Mouse (Mus musculus): ENCODE measurements around the gene Grik1. TPM values are rescaled to one million over a fixed set of nuclear protein-coding genes. Genes with fewer than 3 reads are reported as not detected.

Gene Grik1
- polyA plus RNA-seq, 1 experiment from 2014 or later, result 0.49 TPM

DNA sequence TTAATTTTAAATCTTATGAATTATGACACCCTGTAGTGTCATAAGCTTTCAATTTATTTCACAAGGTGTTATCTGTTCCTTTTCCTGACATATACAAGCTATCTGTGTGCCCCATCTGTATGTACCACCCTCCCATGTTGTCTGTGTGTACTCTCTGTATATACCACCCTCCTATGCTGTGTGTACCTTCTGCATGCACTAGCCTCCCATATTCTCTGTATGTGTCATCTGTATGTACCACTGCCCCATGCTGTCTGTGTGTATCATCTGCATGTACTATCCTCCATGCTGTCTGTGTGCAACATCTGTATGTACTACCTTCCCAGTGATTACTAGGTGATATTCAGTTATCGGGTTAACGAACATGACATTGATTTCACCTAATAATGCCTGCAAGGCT is 148.5 kb downstream of the Grik1 start:
- Histone ChIP-seq H3K9me3 (no peaks in the 10 kb centered on the region), H3K27me3 (replicated peaks) (no peaks in the 10 kb centered on the region), H3K4me1 (no peaks in the 10 kb centered on the region), H3K36me3 (no peaks in the 10 kb centered on the region), H3K27ac (replicated peaks) (no peak overlapping the region), H3K4me3 (no peak overlapping the region), H3K4me2 (no peak overlapping the region), H3K9ac (no peak overlapping the region)
- WGBS, result 77% methylated on average over 2 of the region's 2 CpGs
- ATAC-seq (ENCODE audit: extremely low read depth, insufficient number of reproducible peaks, low FRiP score, low TSS enrichment), result no peak

DNA sequence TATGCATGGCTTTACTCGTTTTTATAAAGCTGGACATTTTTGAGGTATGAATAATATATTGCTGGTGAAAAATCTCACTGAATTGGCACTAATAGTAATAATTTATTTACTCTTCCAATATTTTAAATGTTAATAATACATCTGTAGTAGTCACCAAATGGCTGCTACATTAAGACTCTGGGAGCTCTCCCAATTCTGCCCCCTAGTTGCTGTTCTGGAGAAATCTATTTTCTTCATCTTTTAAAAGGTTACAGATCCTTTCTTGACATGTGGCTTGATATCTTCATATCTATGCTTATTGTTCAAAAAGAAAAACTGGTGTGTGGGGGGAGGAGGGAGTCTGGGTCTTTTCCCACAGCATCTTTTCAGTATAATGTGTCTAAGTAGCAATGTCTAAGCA is 151.2 kb downstream of the Grik1 start:
- Histone ChIP-seq H3K36me3 (no peaks in the 10 kb centered on the region), H3K4me2 (no peak overlapping the region), H3K9me3 (no peaks in the 10 kb centered on the region), H3K4me3 (no peak overlapping the region), H3K4me1 (no peaks in the 10 kb centered on the region), H3K27ac (replicated peaks) (no peak overlapping the region), H3K27me3 (replicated peaks) (no peaks in the 10 kb centered on the region), H3K9ac (no peak overlapping the region)
- WGBS, result 56% methylated on average over 1 of the region's 1 CpGs
- ATAC-seq (ENCODE audit: extremely low read depth, insufficient number of reproducible peaks, low FRiP score, low TSS enrichment), result no peak

DNA sequence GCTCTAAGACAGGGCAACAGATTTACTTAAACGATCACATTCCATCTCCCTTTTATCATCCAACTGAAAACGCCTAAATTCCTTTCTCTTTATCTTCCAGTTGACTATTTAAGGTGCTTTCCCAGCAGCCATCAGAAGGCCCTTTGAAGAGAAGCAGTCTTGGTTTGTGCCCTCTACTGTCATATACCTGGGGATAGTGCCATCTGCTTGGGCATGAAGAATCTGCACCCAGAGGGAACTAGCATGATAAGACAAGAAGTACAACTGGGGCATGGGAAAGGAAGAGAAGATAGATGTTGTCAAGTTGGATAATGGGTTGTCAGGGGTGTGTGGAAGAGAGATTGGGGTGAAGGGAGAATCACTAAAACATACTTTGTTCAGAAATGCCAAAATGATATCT is 157.1 kb downstream of the Grik1 start:
- no peak for ATAC-seq (ENCODE audit: extremely low read depth, insufficient number of reproducible peaks, low FRiP score, low TSS enrichment)
- no peak overlapping the region for H3K27ac ChIP-seq (replicated peaks)

DNA sequence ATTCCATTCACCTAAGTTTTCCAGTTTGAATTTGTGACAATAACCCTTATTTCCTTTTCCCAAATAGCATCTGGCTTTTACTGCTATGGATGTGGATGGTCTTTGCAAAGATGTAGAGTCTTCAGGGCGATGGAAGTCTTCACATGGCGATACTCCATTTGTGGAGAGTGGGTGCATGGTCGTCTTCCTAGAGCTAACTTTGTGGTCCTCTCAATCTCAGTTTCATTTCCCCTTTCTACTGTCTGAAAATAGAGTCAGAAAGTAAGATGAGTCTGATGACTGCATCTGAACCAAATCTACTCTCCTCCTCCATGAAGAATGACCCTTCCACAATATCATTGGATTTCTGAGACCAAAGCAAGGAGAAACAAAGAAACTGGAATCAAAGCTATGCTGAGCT is 159.0 kb downstream of the Grik1 start:
- Histone ChIP-seq H3K4me1 (no peaks in the 10 kb centered on the region), H3K4me3 (no peak overlapping the region), H3K36me3 (no peaks in the 10 kb centered on the region), H3K9ac (no peak overlapping the region), H3K4me2 (no peak overlapping the region), H3K9me3 (no peaks in the 10 kb centered on the region), H3K27me3 (replicated peaks) (no peaks in the 10 kb centered on the region), H3K27ac (replicated peaks) (no peak overlapping the region)
- WGBS, result 65% methylated on average over 3 of the region's 3 CpGs
- no peak for ATAC-seq (ENCODE audit: extremely low read depth, insufficient number of reproducible peaks, low FRiP score, low TSS enrichment)

More for the DNA sequence above, 157.1 kb downstream of the Grik1 start:
- Histone ChIP-seq H3K27me3 (replicated peaks) (no peaks in the 10 kb centered on the region), H3K36me3 (no peaks in the 10 kb centered on the region), H3K4me1 (no peaks in the 10 kb centered on the region), H3K4me3 (no peak overlapping the region), H3K4me2 (no peak overlapping the region), H3K9me3 (no peaks in the 10 kb centered on the region), H3K9ac (no peak overlapping the region)
- 48% methylated on average over 2 of the region's 2 CpGs for WGBS

DNA sequence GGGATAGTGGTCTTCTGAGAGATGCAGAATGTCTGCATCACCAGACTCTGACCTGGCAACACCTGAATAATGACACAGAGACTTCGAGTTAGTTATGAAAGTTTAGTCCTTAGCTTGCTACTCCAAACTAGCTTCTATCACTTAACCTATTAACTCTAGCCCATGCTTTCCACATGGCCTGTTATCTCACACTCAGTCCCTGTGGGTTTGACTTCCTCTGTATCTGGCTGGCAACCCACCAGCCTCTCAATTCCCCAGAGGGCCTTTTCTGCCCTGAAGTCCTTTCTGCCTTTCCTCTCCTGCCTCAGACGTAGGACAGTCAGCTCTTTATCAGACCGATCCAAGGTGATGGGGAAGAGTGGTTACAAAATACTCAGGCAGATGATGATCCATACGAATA is 165.0 kb downstream of the Grik1 start:
- Histone ChIP-seq H3K27ac (replicated peaks) (no peak overlapping the region), H3K4me3 (no peak overlapping the region), H3K9ac (no peak overlapping the region), H3K9me3 (peaks cover 4% of the 10 kb centered on the region; the same call in 1 of the 2 replicates), H3K4me2 (no peak overlapping the region), H3K36me3 (no peaks in the 10 kb centered on the region), H3K4me1 (no peaks in the 10 kb centered on the region), H3K27me3 (replicated peaks) (no peaks in the 10 kb centered on the region)
- 61% methylated on average over 4 of the region's 4 CpGs for WGBS
- ATAC-seq (ENCODE audit: extremely low read depth, insufficient number of reproducible peaks, low FRiP score, low TSS enrichment), result no peak

DNA sequence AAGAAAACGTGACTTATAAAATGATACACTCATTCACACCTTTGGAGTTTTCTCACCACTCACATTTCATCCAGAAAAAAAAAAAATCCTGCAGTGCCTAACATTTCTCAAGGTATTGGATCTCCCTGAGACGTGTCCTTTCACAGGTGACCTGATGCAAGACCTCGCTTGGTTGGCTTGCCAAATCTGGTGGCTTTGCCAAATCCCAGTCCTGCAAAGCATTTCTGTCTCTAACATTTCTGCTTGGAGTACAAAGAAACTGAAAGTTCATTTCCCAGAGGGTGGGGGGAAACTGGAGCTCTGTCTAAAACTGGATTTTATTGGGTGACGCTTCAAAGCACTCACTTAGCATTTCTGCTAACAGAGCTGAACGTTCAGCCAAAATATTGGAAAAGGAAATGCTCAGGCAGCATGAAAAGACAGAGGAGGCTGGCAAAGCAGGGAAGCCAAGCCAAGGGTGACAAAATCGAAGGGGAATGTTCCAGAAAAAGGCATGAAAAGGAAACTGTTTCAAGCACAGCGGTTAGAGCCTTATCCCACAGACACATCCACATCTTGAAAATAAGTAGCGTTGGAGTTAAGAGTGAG is 177.4 kb downstream of the Grik1 start:
- no peak for ATAC-seq (ENCODE audit: extremely low read depth, insufficient number of reproducible peaks, low FRiP score, low TSS enrichment)

DNA sequence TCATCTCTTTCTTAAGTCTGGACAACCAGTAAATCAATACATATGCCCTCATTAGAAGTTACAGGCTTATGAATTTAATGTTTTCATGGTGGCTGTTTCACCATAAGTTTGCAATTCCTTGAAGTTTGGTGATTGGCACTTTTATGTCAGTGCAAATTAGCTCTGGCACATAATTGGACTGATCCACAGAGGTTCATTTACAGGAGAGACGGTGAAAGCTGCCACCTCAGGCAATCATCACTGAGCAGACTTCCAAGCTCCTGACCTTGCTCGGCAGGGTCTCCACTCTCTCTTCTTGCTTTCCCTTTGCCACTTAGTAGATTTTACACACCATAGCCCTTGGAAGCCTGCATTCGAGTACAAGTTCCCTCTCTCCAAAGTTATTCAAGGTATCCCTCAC is 178.6 kb downstream of the Grik1 start:
- Histone ChIP-seq H3K4me1 (no peaks in the 10 kb centered on the region), H3K9ac (no peak overlapping the region), H3K9me3 (no peaks in the 10 kb centered on the region), H3K4me3 (no peak overlapping the region), H3K4me2 (no peak overlapping the region), H3K36me3 (no peaks in the 10 kb centered on the region), H3K27me3 (replicated peaks) (no peaks in the 10 kb centered on the region), H3K27ac (replicated peaks) (no peak overlapping the region)
- no peak for ATAC-seq (ENCODE audit: extremely low read depth, insufficient number of reproducible peaks, low FRiP score, low TSS enrichment)
- WGBS, result 62% methylated on average over 3 of the region's 3 CpGs

More for the DNA sequence above, 177.4 kb downstream of the Grik1 start:
- no peaks in the 10 kb centered on the region for H3K36me3 ChIP-seq
- H3K9me3 ChIP-seq, result no peaks in the 10 kb centered on the region
- no peaks in the 10 kb centered on the region for H3K4me1 ChIP-seq
- no peaks in the 10 kb centered on the region for H3K27me3 ChIP-seq (replicated peaks)
- WGBS, result 65% methylated on average over 8 of the region's 8 CpGs
- no peak overlapping the region for H3K4me3 ChIP-seq
- no peak overlapping the region; the same call in 1 of the 2 replicates for H3K4me2 ChIP-seq
- no peak overlapping the region for H3K9ac ChIP-seq
- no peak overlapping the region for H3K27ac ChIP-seq (replicated peaks)

DNA sequence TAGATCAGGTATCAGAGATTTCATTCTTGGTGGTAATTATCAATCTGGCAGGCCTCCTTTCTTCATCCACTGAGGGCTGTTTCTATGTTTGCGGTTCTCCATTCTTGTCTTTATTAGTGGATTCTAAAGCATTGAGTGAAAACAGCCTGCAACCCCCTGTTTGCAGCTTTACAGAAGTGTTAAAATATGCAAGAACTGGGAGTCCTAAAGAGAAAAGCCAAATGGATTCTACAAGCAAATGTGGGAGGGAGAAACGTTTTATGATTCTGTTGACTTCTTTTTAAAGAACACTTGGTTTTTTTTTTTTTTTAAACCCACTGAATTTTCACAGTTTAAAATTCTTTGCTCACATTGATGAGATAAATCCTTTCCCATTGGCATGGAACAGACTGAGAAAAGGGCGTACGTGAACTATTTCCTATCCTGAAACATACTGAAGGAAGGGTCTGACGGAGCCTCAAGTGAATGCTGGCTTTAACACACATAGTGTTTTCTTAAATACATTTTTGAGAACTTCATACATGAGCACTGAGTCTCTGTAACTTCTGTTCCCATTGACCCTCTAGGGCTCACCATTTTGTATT is 195.8 kb downstream of the Grik1 start:
- Histone ChIP-seq H3K4me2 (no peak overlapping the region), H3K36me3 (no peaks in the 10 kb centered on the region), H3K9ac (no peak overlapping the region), H3K4me1 (no peaks in the 10 kb centered on the region), H3K9me3 (no peaks in the 10 kb centered on the region), H3K27ac (replicated peaks) (no peak overlapping the region), H3K4me3 (no peak overlapping the region), H3K27me3 (replicated peaks) (no peaks in the 10 kb centered on the region)
- no peak for ATAC-seq (ENCODE audit: extremely low read depth, insufficient number of reproducible peaks, low FRiP score, low TSS enrichment)
- WGBS, result 54% methylated on average over 5 of the region's 5 CpGs

DNA sequence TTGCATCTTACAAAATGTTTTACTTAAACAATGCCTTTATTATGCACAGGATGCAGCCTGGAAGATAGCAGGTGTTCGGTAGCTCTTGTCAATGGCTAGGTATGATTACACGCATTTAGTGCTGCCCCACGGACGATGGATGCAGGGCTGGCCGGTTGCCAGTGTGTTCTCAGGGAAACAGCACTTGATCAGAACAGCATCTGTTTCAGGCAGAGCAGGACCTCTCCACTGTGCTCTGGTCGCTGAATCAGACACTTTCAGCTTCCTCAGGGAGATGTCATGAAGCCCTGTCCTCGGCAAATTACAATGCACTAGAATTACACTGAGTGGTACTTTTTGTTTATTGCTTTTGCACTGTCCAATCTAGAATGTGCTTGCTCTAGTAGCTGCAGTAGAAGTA is 202.8 kb downstream of the Grik1 start:
- H3K27me3 ChIP-seq (replicated peaks), result no peaks in the 10 kb centered on the region
- WGBS, result 71% methylated on average over 7 of the region's 7 CpGs
- H3K36me3 ChIP-seq, result no peaks in the 10 kb centered on the region
- no peaks in the 10 kb centered on the region for H3K4me1 ChIP-seq
- no peak overlapping the region for H3K27ac ChIP-seq (replicated peaks)
- H3K4me3 ChIP-seq, result no peak overlapping the region
- H3K9me3 ChIP-seq, result no peaks in the 10 kb centered on the region
- no peak overlapping the region for H3K9ac ChIP-seq
- H3K4me2 ChIP-seq, result no peak overlapping the region
- ATAC-seq (ENCODE audit: extremely low read depth, insufficient number of reproducible peaks, low FRiP score, low TSS enrichment), result no peak

DNA sequence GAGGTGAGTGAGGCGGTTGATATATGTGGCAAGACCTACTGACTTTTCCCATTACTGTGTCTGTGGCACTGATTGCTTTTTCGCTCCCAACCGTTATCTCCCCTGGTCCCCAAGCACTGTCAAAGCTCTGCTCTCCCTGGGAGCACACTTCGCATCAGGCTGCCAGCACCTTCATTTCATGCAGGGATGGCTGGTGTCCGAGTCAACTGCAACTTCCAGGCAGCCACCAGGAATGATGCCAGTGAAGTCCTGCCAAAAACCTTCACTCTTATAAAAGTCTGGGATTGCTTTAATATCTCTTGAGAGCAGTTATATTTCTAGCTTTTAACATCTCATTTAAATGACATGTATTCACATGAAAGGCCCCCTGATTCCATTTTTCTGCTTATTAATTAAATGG is 215.3 kb downstream of the Grik1 start:
- no peak overlapping the region for H3K4me3 ChIP-seq
- H3K9ac ChIP-seq, result no peak overlapping the region
- ATAC-seq (ENCODE audit: extremely low read depth, insufficient number of reproducible peaks, low FRiP score, low TSS enrichment), result no peak
- H3K4me2 ChIP-seq, result no peak overlapping the region
- WGBS, result 51% methylated on average over 5 of the region's 5 CpGs
- no peaks in the 10 kb centered on the region for H3K9me3 ChIP-seq
- no peaks in the 10 kb centered on the region for H3K36me3 ChIP-seq
- H3K27me3 ChIP-seq (replicated peaks), result no peaks in the 10 kb centered on the region
- H3K4me1 ChIP-seq, result no peaks in the 10 kb centered on the region
- H3K27ac ChIP-seq (replicated peaks), result no peak overlapping the region

DNA sequence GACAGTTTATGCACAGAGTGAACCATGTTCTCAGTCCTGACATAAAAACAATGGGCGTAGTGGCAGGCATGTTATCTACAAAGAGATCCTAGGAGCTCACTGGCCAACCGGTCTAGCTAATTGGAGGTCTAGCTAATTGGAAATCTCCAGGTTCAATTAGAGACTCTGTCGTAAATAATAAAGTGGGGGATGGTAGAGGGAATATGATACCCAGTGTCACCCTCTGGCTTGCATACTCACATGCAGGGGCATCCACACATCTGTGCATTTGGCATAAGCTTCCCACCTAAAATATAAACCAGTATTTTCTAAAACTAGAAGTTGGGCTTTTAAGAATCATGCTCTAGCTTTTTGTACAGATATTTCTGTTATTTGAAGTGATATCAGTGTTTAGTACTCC is 229.1 kb downstream of the Grik1 start:
- H3K27ac ChIP-seq (replicated peaks), result no peak overlapping the region
- no peaks in the 10 kb centered on the region for H3K27me3 ChIP-seq (replicated peaks)
- H3K4me1 ChIP-seq, result no peaks in the 10 kb centered on the region
- H3K4me3 ChIP-seq, result no peak overlapping the region
- H3K9me3 ChIP-seq, result no peaks in the 10 kb centered on the region
- no peak overlapping the region for H3K4me2 ChIP-seq
- H3K36me3 ChIP-seq, result no peaks in the 10 kb centered on the region
- no peak overlapping the region for H3K9ac ChIP-seq
- ATAC-seq (ENCODE audit: extremely low read depth, insufficient number of reproducible peaks, low FRiP score, low TSS enrichment), result no peak
- WGBS, result 83% methylated on average over 3 of the region's 3 CpGs

DNA sequence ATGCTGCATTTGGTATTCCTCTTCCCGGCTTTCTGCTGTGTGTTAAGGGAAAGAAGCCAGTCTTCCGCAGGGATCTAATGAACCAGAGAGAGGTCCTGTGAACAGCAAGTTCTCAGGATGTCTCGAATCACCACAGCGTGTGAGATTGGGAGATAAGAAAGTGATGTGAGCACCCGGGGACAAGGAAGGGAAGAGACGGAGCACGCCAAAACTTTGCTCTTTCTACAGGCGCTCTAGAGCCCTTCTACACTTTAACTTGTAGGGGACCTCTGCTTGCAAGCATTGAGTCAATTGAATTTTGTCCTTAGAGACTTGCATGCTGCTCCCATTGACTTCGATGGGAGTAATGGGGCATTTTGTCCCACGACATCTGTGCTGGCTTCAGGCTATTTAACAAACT is 241.9 kb downstream of the Grik1 start:
- Histone ChIP-seq H3K4me1 (no peaks in the 10 kb centered on the region), H3K4me2 (no peak overlapping the region), H3K36me3 (no peaks in the 10 kb centered on the region), H3K27ac (replicated peaks) (no peak overlapping the region), H3K4me3 (no peak overlapping the region), H3K9ac (no peak overlapping the region), H3K9me3 (no peaks in the 10 kb centered on the region), H3K27me3 (replicated peaks) (no peaks in the 10 kb centered on the region)
- 73% methylated on average over 10 of the region's 10 CpGs for WGBS
- ATAC-seq (ENCODE audit: extremely low read depth, insufficient number of reproducible peaks, low FRiP score, low TSS enrichment), result no peak

Measured in heart, embryonic 13.5 days (tissue).